Mouse (Mus musculus) forebrain, embryonic 11.5 days (tissue): ENCODE data around the gene Gsdmc4. TPM values are rescaled to one million over a fixed set of nuclear protein-coding genes. Genes with fewer than 3 reads are reported as not detected.
"Not testable (repeated sequence)": the region's sequence is repeated elsewhere in the genome, so short reads cannot be mapped to it uniquely, and the experiment has no call there.

Experiments used
- ATAC-seq: fragments of 200-750 bp; cut with Nextera tagmentation; replicated peaks from 2 replicates; pipeline ENCODE4 v1.8.0; 2017; ENCODE audit warnings: moderate TSS enrichment; ENCODE audit not compliant: low FRiP score
- DNase-seq: peaks from one replicate; pipeline ENCODE4 v3.0.0-alpha.2; 2017; ENCODE audit warnings: low spot score
- H3K27ac ChIP-seq: fragments of 300-500 bp; sonication (generic); 2 replicates; pipeline ENCODE4 v1.5.1; 2014; ENCODE audit warnings: low read depth, low read length
- H3K27me3 ChIP-seq: fragments of 300-500 bp; sonication (generic); 2 replicates; pipeline ENCODE4 v1.6.1; 2014; ENCODE audit warnings: mild to moderate bottlenecking, low read length, mixed read lengths; ENCODE audit not compliant: control insufficient read depth, insufficient read depth
- H3K36me3 ChIP-seq: fragments of 300-500 bp; sonication (generic); 2 replicates; pipeline ENCODE4 v1.6.1; 2014; ENCODE audit warnings: mild to moderate bottlenecking, low read length, moderate library complexity, mixed read lengths; ENCODE audit not compliant: control insufficient read depth, insufficient read depth
- H3K4me1 ChIP-seq: fragments of 300-500 bp; sonication (generic); replicated peaks from 2 replicates; pipeline ENCODE4 v1.6.1; 2014; ENCODE audit warnings: low read length, mixed read lengths; ENCODE audit not compliant: control insufficient read depth, insufficient read depth
- H3K4me2 ChIP-seq: fragments of 300-500 bp; sonication (generic); 2 replicates; pipeline ENCODE4 v1.6.1; 2014; ENCODE audit warnings: low read depth, mild to moderate bottlenecking, low read length, moderate library complexity, mixed read lengths; ENCODE audit not compliant: severe bottlenecking
- H3K4me3 ChIP-seq: fragments of 300-500 bp; sonication (generic); 2 replicates; pipeline ENCODE4 v1.5.1; 2014; ENCODE audit warnings: low read depth, low read length
- H3K9ac ChIP-seq: fragments of 300-500 bp; sonication (generic); 2 replicates; pipeline ENCODE4 v1.6.1; 2014; ENCODE audit warnings: low read length
- H3K9me3 ChIP-seq: fragments of 300-500 bp; sonication (generic); 2 replicates; pipeline ENCODE4 v1.6.1; 2016; ENCODE audit warnings: low read length, mixed read lengths; ENCODE audit not compliant: control insufficient read depth
- WGBS: fragments of 180-500 bp; shearing (Covaris S2); extraction: QIAGEN DNeasy Blood & Tissue Kit; methylation state at CpG from one replicate; pipeline ENCODE4 v1.1.7; 2014; 5-methylcytosine and 5-hydroxymethylcytosine counted together
- polyA plus RNA-seq: library from polyadenylated mRNA; unstranded; fragments of >200 nt; fragmentation: Nextera tagmentation; extraction: Ambion mirVana; gene quantifications from 2 replicates; pipeline ENCODE4 v1.2.1, GENCODE M21; 2014

The Gsdmc4 gene
- not detected in 2 replicates for polyA plus RNA-seq

DNA sequence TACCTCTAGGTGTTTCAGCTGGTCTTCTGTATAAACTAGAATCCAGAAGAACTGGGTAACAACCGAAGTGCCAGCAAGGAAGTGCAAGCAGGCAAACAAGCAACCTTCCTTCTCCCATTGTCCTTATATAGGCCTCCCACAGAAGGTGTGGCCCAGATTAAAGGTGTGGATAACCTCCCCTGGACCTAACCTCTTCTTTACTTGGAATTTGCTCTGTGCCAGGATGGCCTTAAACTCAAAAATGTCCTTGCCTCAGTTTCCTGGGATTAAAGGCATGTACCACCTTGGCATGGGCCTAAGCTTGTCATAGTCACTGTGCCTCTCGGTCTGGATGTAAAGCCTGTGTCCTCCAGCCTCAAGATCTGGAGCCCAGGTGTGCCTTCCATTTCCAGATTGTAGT is at the start of gene Gsdmc4:
Gene Gsdmc4 (minus strand): TSS at position 101 of the 400 bp plus-strand sequence.
- H3K27ac ChIP-seq, ATAC-seq, H3K27me3 ChIP-seq, H3K4me2 ChIP-seq, H3K36me3 ChIP-seq, DNase-seq, H3K4me3 ChIP-seq, H3K9ac ChIP-seq, H3K4me1 ChIP-seq, H3K9me3 ChIP-seq: not testable (repeated sequence)
- WGBS: 88% methylated on average over 2 of the region's 2 CpGs

DNA sequence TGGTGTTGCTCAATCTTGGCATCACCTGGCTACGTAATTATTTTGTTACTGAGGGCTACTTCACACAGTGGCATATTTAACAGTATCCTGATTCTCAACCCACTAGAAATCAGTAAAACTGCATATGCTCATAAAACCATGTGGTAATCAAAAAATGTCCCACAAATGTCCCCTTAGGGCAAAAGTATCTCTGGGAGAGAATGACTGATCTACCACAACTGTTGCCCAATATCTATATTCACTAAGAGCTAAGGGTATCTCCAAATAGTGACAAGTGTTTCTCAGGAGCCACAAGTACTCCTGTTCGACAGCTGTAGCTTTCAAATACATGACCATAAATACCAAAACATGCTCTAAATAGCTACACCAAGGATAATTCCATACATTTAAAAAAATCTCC is 48.4 kb upstream of the Gsdmc4 start:
- no peaks in the 10 kb centered on the region for H3K36me3 ChIP-seq
- H3K9ac ChIP-seq: no peak overlapping the region
- H3K27ac ChIP-seq: no peak overlapping the region
- no peaks in the 10 kb centered on the region for H3K4me1 ChIP-seq
- 90% methylated on average over 2 of the region's 2 CpGs for WGBS
- H3K27me3 ChIP-seq: no peaks in the 10 kb centered on the region
- ATAC-seq: no peak
- no peak overlapping the region for H3K4me2 ChIP-seq
- no peaks in the 10 kb centered on the region for H3K9me3 ChIP-seq
- no peak overlapping the region for H3K4me3 ChIP-seq
- no peak for DNase-seq

DNA sequence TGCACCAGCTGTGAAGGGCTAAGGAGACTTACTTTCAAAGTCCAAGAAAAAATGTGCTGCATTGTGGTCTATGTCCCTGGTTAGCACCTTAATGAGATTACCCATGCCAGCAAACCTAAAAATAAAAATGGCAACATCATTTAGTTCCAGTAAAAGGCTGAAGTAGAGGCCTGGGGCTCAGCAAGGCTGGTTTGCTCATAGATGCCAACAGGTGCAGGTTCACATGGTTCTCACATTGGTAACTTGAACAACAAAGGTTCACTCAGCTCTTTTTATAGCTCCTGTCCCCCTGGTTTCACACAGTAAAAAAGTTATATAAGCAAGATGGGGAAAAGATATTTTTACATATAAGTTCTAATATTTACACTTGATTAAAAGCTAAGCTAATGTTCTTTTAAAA is 45.5 kb upstream of the Gsdmc4 start:
- Histone ChIP-seq H3K4me3 (no peak overlapping the region), H3K4me1 (no peaks in the 10 kb centered on the region), H3K36me3 (no peaks in the 10 kb centered on the region), H3K4me2 (no peak overlapping the region), H3K9ac (no peak overlapping the region), H3K27ac (no peak overlapping the region), H3K27me3 (no peaks in the 10 kb centered on the region), H3K9me3 (no peaks in the 10 kb centered on the region)
- ATAC-seq (no peak), DNase-seq (no peak)

DNA sequence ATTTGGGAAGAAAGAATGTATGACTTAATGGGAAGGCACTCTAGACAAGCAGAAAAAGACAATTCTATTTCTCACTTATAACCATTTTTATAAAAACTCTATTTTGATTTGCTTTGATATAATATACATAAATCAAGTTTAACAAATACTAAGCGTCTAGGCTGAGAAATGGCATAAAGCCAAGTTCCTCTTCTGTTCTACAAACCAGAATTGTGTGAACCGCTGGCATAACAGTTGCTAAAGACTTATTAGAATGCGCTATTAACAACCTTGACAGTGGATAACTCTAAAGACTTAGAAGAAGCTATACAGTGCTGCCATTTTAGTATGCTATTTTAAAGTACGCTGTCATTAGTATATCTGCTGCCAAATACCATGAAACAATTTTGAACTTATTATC is 41.2 kb upstream of the Gsdmc4 start:
- Histone ChIP-seq H3K36me3 (no peaks in the 10 kb centered on the region), H3K27me3 (no peaks in the 10 kb centered on the region), H3K9me3 (no peaks in the 10 kb centered on the region), H3K4me3 (no peak overlapping the region), H3K4me2 (no peak overlapping the region), H3K27ac (no peak overlapping the region), H3K4me1 (no peaks in the 10 kb centered on the region), H3K9ac (no peak overlapping the region)
- WGBS: 91% methylated on average over 4 of the region's 4 CpGs
- DNase-seq (no peak), ATAC-seq (no peak)

DNA sequence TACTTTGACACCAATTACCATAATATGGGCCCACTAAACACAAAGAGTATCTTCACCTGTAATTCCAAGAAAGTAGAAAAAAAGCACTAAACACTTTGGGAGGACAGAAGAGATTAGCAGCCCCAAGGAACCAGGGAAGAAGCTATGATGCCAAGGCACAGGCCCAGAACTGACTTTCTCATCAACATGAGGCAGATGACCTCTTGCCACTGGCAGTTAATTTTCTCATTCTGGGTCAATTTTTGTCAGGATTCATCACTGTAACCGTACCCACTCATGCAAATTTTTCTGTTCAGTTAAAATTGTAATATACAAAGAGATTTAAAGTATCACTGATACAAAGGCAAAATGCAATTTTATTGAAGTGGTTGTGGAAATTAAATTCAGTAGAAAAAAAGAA is 29.1 kb upstream of the Gsdmc4 start:
- Histone ChIP-seq H3K36me3 (no peaks in the 10 kb centered on the region), H3K4me1 (no peaks in the 10 kb centered on the region), H3K4me3 (no peak overlapping the region), H3K9ac (no peak overlapping the region), H3K27me3 (no peaks in the 10 kb centered on the region), H3K9me3 (no peaks in the 10 kb centered on the region), H3K27ac (no peak overlapping the region), H3K4me2 (no peak overlapping the region)
- ATAC-seq (no peak), DNase-seq (no peak)
- 91% methylated on average over 1 of the region's 1 CpGs for WGBS

DNA sequence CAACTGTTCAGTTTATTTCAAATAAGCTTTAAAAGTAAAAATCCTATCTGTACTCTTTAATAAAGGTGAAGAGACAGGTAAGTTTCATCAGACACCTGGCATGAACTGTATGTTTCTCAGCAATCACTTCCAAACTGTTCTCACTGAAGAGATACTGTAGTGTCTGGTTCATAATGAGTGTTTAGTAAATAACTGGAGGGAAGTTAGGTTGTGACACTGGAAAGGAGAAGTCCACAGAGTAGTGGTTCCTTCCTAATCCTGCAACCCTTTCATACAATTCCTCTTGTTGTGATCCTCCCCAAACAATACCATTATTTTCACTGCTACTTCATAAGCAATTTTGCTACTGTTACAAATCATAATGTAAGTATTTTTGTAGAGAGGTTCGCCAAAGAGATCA is 20.6 kb upstream of the Gsdmc4 start:
- no peak overlapping the region for H3K4me2 ChIP-seq
- peaks cover 3% of the 10 kb centered on the region; the same call in 1 of the 2 replicates for H3K36me3 ChIP-seq
- DNase-seq: no peak
- H3K4me3 ChIP-seq: no peak overlapping the region
- no peak overlapping the region for H3K9ac ChIP-seq
- H3K27ac ChIP-seq: no peak overlapping the region
- no peaks in the 10 kb centered on the region for H3K9me3 ChIP-seq
- no peaks in the 10 kb centered on the region for H3K4me1 ChIP-seq
- WGBS: 98% methylated on average over 1 of the region's 1 CpGs
- no peaks in the 10 kb centered on the region for H3K27me3 ChIP-seq
- no peak for ATAC-seq

DNA sequence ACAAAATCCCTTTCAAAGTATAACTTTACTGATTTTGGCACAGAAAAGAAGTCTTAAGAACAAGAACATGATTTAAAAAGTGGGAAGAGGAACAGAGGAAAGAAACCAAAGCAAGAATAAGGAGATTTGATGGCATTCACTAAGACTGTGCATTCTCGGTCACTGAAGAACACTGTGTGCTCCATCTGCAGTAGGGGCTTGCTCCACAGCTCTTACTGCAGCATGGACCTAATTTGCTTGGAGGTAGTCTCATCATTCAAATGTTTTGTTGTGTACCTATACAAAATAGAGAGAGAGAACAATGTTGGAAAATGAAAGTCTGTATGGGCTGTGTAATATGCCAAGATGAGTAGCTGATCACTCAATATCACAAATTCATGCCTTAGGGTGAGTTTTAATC is 19.3 kb upstream of the Gsdmc4 start:
- Histone ChIP-seq H3K4me3 (no peak overlapping the region), H3K9me3 (no peaks in the 10 kb centered on the region), H3K27me3 (no peaks in the 10 kb centered on the region), H3K27ac (no peak overlapping the region), H3K36me3 (peaks cover 3% of the 10 kb centered on the region; the same call in 1 of the 2 replicates), H3K4me2 (no peak overlapping the region), H3K9ac (no peak overlapping the region), H3K4me1 (no peaks in the 10 kb centered on the region)
- no peak for DNase-seq
- no peak for ATAC-seq
- 100% methylated on average over 1 of the region's 1 CpGs for WGBS

DNA sequence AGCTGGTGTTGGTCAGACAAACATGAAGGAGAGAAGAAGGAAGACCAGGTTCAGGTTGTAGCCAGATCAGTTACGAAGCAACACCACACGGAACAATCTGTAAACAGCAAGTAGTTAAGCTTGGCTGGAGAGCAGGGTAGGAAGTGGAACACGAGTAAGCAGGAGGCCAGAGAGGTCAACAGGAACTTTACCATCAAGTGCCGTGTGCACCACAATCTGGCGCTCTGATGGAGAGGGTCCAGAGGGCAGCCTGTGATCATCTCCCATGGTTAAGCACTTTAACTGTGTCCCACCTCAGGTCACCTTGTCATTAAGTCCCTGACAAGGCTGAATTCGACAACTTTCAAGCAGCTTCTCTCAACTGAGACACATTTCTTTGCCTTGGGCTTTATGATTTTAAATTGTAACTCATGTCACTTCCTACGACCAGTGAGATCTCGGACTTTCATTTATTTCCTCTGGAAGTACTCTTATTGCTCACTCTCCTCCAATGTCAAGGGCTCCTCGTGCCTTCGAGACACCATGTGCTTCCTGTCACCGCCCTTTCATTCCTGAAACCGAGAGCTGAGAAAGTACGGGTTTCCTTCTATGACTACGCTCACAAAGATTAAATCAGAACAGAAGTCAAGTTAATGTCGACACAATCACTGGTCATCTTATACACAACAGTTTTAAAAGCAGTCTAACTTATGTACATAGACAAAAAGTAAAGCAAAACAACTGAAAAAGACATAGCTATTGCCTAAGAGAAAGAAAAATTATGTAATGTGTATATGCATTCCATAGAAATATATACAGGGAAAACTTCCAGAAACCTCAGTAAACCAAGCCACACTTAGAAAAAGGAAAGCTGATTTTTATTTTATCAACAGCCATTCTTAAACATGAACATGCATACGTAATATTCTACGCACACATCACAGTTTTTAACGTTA is 18.3 kb upstream of the Gsdmc4 start:
- Histone ChIP-seq H3K27ac (no peak overlapping the region), H3K4me1 (no peaks in the 10 kb centered on the region), H3K9ac (no peak overlapping the region), H3K36me3 (peaks cover 3% of the 10 kb centered on the region; the same call in 1 of the 2 replicates), H3K4me3 (no peak overlapping the region), H3K9me3 (no peaks in the 10 kb centered on the region), H3K4me2 (no peak overlapping the region), H3K27me3 (no peaks in the 10 kb centered on the region)
- WGBS: 92% methylated on average over 18 of the region's 18 CpGs
- ATAC-seq (no peak), DNase-seq (no peak)

DNA sequence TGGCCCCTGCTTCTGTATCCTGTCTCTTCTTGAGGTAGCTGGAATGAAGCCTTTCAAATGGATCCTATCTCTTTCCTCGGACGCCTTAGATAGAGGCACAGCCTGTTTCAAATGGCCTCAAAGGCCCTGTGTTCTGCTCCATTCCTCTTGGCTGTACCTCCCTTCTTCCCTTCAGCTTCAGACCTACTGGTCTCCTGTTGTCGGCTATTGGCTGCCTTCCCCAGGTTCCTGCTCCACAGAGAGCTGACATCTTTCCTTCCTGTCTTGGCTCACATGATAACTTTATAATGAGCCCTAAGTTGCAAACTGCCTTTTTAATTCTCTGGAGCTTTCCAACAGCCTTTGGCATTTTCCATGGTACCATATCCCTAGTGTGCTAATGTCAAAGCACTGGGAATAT is 14.1 kb upstream of the Gsdmc4 start:
- DNase-seq: no peak
- Histone ChIP-seq H3K36me3 (peaks cover 3% of the 10 kb centered on the region; the same call in 1 of the 2 replicates), H3K4me2 (no peak overlapping the region), H3K27me3 (no peaks in the 10 kb centered on the region), H3K9ac (no peak overlapping the region), H3K4me1 (no peaks in the 10 kb centered on the region), H3K27ac (no peak overlapping the region), H3K4me3 (no peak overlapping the region), H3K9me3 (no peaks in the 10 kb centered on the region)
- 93% methylated on average over 3 of the region's 3 CpGs for WGBS
- ATAC-seq: no peak
